Mouse (Mus musculus) spleen, adult 12 weeks (tissue): ENCODE measurements around the gene Zbtb22.

Experiments
- DNase-seq: peaks from one replicate; pipeline ENCODE4 v3.0.0; 2022; ENCODE audit warnings: low spot score

Zbtb22 gene

DNA sequence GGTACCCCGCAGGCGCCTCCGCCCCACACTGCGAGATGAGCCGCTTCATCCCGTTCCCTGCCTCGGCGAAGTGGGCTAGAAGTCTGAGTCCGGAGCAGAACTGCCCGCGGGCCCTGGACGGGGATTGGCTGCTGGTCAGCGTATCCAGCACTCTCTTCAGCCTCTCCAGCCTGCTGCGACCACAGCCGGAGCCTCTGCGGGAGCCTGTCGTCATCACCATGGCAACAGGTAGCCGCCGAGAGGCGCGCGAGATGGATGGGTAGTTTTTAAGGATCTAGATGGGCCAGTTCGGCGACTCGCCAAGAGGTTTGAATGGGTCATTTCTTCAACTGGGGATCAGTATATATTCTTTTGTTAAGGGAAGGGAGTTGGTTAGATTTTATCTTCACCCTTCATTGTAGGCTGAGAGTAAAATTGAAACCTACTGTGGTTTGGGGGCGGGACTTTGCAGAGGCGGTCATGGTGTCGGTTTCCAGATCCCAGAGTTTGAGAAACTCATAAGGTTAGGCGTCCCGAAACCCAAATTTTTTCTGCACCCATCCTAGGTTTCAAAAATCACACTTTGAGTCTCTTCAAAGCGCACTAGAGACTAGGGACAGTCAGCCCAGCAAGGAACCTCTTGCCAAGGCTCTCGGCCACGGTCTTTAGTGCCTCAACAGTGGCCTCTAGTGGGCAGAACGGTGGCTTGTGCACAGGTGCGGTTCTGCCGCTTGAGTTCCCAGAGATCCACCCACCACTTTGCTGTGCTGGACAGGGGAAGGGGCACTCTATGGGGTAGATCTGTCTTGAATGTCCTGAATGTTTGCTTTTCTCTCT is 4.8 kb downstream of the Zbtb22 start:
- peak; percentile 84 for DNase-seq

DNA sequence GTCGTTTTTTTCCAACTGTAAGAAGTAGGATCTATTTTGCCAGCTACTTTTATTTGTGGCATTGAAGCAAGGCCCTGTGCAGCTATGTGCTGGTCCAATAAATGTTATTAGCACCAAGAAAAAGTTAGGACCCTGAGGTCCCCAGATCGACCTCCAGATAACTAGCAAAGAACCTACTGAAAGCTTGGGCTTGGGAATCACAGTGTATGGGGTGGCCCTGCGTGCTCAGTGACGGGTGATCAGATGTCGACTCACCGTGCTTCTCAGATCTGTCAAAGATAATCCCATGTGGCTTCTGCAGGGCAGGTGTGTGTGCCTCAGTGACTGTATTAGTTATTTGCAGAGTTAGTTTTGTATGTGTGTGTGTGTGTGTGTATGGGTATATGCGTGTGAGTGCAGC is 5.7 kb downstream of the Zbtb22 start:
- DNase-seq, result no peak

DNA sequence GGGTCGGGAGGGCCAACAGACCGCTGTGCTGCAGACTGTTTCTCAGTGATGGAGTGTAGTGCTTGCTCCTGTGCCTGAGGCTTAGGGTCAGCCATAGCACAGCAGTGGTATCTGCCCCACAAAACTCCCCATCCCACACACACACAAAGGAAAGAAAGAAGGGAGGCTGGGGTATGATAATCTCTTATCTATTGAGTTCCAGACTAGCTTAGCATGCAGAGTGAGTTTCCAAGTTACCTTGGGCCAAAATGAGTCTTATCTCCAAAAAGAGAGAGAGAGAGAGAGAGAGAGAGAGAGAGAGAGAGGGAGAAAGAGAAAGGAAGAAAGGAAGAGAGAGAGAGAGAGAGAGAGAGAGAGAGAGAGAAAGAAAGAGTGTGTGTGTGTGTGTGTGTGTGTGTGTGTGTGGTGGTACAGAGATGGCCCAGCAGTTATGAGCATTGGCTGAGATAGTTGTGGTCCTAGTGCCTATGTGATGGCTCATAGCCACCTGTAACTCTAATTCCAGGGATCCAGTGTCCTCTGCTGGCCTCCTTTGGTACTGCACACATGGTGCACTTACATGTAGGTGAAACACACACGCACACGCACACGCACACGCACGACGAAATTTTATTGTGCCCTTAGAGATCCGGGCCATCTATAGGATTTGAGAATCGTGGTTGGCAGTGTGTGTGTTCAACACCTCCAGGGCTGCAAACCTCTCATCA is 9.0 kb downstream of the Zbtb22 start:
- peak; percentile 48 for DNase-seq

DNA sequence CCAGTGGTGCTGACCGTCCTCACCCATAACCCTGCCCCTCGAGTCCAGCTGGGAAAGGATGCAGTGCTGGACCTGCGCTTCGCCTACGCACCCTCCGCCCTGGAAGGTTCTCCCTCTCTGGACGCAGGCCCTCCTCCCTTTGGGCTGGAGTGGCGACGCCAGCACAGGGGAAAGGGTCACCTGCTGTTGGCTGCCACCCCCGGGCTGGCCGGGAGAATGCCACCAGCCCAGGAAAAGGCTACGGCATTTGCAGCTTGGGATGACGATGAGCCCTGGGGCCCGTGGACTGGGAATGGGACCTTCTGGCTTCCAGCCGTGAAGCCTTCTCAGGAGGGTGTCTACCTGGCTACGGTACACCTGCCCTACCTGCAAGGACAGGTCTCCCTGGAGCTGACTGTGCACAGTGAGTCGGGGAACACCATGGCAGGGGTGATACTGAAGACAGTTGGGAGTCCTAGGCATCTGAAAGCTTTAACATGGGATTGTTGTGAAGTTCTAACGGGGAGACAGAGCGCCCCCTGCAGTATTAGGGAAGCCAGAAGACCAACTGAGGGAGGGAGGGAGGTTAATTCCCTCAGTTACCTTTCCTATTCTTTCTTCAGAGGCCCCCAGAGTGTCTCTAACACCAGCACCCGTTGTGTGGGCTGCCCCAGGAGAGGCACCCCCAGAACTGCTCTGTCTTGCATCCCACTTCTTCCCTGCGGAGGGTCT is 9.9 kb downstream of the Zbtb22 start:
- no peak for DNase-seq

DNA sequence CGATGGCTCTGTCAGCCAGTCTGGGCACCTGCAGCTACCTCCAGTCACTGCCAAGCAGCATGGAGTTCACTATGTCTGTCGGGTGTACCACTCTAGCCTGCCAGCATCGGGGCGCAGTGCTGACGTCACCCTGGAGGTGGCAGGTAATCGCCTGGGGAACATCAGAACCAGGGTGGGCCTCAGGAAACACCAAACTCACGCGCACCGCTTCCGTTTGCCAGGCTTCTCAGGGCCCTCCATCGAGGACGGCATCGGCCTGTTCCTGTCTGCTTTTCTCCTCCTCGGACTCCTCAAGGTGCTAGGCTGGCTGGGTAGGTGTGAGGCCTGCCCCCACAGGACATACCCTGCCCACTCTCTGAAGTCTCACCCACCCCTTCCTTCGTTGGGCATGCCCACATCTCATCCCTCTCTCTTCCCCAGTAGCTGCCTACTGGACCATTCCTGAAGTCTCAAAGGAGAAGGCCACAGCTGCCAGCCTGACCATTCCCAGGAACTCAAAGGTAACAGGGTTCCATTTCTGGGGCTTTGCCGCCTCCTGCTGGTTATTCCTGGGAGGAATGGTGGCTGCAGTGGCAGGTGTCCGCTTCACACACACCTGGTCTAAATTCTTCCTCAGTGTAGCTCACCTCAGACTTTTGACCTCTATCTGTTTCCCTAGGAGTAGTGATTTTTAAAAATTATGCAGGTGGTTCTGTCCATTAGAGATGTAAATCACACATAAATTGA is 10.7 kb downstream of the Zbtb22 start:
- no peak for DNase-seq

DNA sequence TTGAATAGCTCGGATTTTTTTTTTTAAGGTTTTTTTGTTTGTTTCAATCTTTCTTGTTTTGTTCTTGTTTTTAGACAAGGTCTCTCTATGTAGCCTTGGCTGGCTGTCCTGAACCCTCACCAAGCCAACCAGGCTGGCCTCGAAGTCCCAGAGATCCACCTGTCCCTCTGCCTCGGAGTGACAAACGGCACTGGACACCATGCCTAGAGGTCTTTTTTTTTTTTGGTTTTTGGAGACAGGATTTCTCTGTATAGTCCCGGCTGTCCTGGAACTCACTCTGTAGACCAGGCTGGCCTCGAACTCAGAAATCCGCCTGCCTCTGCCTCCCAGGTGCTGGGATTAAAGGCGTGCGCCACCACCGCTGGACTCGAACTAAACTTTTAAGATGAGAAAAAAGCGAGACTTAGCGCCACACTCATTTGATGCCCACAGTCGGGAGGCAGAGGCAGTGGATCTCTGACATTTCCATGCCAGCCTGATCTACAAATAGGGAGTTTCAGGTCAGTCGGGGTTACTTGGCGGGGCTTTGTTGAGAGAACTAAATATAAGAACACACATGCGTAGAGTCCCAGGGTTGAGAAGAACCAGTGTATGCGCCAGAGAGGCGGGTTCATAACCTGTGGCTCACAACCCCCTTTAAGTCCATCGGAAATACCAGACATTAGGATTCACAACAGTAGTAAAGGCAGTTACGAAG is 12.7 kb downstream of the Zbtb22 start:
- DNase-seq, result no peak

DNA sequence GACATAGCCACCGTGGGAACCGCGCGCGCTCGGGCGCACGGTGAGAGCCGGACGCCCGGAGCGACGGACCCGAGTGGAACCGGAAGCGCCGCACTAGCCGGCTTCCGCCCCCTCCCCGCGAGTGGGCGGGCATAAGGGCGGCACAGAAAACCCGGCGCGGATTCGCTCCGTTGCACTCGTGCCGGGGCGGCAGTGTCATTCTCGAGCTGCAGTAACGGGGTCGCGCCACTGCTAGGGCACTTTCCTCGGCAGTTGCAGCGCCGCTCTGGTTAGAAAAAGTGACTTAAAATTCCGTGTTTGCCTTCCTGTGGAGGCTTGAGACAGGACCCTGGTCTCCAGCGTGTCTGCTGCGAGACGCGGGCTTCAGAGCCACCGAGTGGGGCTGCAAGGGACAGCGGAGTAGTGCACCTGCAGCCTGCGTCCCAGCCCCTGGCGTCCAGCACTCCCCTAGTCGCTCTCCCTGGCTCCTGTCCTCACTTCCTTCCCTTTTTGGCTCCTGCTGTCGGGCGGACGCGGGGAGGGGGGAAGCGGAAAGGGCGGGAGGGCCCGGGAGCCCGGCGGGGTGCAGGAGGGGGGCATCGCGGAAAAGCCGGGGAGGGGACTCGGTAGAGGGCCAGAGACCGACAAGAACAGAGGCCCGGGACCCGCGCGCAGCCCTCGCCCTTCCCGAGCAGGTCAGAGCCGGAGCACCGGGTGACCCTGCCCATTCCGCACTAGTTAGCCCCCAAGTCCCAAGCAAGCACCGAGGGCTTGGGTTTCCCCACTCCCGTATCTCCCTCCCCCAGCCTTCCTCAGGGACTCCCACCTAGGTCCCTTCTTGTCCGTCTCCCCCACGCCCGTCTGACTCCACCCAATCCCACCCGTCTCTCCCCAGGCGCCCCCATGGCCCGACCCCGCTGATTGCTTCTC is 13.9 kb downstream of the Zbtb22 start, which contains the start of gene Rgl2:
Gene Rgl2 (plus strand): TSS at position 173 of the 909 bp plus-strand sequence.
- DNase-seq, result peak; percentile 95

DNA sequence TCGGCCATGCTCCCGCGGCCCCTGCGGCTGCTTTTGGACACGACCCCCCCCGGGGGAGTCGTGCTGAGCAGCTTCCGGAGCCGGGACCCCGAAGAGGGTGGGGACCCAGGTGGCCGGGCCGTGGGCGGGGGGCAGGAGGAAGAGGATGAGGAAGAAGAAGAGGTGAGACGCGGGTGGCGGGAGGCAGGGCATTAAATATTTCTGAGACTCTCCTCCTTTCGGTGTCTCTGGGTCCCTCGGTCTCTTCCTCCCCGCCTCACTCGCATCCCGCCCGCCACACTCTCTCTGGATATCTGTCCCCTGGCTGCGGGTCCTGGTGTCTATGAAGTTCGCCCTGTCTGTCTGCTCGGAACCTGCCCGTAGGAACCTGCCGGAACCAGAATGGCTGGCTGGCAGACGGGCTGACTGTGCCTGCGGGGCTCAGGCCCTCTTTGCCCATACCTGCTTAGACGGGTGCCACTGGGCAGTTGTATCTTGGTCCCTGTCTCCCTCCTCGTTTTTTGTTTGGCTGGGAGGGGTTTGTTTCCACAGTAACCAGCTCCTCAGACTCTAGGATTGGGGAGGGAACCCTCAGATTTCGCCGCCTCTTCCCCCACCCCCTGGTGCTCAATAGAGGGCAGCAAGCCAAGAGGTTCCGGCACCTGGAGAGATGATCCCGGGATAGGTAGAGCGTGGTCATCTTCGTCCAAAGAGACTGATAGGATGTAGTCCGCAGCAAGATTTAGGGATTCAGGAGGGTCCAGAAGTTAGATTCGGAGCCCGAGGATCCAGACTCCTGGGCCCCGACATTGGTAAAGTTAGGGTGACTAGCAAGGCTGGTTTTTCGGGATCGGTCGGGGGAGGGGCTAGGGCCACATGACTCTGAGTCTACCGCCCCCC is 14.8 kb downstream of the Zbtb22 start:
- no peak for DNase-seq

DNA sequence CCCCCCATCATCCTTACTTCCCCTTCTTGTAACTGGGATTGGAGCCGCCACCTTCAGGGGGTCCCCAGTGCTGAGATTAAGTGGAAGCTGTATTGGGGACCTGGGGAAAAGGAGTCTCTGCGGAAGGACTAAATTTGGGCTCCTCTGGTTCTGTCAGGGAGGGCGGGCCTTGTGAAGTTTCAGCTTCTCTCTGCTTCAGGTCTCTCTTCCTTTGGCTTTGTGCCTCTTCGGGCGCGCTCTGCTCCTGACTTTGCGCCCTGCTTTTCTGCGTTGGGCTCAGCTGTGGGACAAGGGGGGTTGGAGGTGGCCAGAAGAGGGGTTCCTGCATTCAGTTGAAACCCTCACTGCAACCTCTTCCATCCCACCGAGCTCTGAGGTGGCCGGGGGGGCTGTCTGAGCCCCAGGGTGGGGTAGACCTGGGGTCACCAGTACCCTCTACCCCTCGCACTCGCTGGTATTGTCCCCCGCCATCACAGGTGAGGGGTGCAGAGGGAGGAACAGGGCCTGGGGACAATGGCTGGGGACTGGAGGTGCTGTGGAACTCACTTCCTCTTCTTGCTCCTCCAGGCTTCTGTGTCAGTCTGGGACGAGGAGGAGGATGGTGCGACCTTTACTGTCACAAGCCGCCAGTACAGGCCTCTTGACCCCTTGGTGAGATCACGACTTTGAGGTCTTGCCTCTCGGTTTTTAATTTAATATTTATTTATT is 15.6 kb downstream of the Zbtb22 start:
- no peak for DNase-seq

DNA sequence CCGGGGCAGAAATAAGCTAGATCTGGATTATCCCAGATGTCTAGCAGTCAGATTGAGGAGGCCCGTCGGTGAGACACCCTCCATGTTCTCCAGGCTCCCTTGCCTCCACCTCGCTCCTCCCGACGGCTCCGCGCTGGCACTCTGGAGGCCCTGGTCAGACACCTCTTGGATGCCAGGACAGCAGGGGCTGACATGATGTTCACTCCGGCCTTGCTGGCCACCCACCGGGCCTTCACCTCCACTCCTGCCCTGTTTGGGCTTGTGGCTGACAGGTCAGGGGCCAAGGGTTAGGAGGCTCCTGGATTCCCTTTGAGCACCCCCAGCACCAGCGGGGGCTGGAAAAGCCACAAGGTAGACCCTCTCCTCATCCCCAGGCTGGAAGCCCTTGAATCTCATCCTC is 16.2 kb downstream of the Zbtb22 start:
- DNase-seq, result no peak

DNA sequence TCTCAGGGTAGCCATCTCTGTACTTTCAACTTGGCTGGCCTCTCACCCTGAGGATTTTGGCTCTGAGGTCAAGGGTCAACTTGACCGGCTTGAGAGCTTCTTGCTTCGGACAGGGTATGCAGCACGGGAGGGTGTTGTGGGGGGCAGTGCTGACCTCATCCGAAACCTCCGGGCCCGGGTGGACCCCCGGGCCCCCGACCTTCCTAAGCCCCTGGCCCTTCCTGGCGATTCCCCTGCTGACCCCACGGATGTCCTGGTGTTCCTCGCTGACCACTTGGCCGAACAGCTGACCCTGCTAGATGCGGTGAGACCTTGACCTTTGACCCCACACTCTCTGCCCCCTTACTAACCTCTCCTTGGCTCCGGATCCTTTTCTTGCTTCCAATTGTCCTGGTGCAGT is 16.7 kb downstream of the Zbtb22 start:
- DNase-seq, result no peak

DNA sequence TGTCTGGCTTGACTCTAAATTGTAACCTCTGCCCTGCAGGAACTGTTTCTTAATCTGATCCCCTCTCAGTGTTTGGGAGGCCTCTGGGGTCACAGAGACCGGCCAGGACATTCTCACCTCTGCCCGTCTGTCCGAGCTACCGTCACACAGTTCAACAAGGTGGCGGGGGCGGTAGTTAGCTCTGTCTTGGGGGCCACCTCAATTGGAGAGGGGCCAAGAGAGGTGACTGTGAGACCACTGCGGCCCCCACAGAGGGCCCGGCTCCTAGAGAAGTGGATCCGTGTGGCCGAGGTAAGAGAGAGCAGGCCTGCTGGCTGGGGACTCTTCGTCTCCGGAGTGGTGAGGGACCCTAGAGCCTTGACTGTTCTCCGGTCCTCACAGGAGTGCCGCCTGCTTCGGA is 17.3 kb downstream of the Zbtb22 start:
- DNase-seq, result no peak

DNA sequence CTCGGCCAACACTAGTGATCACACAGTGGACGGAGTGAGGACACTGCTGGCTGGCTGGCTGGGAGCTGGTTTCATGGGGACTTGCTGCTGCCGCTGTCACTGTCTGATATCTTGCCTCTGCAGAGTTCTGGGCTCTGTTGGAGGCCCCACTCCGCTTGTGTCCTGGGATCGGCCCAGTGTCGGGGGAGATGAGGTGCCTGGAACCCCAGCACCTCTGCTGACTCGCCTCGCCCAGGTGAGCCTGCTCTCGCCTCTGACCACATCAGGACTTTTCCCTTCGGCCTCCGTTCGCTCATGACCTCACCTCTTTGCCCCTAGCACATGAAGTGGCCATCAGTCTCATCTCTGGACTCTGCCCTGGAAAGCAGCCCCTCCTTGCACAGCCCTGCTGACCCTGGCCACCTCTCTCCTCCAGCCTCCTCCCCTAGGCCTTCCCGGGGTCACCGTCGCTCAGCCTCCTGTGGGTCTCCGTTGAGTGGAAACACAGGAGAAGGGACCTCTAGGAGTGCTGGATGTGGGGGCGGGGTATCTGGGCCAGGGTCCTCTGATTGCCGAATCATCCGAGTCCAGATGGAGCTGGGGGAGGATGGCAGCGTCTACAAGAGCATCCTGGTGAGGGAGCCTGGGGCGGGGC is 19.8 kb downstream of the Zbtb22 start:
- DNase-seq, result no peak

DNA sequence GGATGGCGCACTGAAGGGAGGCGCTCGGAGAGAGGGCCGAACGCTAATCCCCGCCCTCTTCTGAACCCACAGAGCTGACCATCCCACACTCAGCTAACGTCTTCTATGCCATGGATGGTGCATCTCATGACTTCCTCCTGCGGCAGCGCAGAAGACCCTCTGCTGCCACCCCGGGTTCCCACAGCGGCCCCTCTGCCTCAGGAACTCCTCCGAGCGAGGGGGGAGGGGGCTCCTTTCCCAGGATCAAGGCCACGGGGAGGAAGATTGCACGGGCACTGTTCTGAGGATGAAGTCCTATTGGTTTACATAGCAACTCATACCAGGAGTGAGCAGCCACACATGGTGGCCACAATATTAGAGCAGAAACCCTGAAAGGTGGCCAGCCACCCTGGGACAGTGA is 21.3 kb downstream of the Zbtb22 start:
- DNase-seq, result no peak

DNA sequence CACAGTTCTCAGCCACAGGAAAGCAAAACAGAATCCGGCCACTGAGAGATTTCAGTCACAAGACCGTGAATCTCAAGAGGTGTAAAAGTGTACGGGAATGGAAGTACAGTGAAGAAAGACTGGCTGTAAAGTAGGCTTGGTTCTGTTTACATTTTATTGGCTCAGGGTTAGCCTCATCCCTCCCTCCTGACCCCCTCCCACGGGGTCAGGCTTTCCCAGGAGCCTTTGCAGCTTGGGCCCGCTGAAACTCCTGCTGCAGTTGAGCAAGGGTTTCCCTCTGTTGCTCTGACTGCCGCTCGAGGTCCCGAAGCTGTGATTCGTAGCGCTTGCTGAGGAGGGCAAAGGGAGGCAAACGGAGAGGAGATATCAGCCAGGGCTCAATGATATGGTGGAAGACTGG is 23.1 kb downstream of the Zbtb22 start:
- no peak for DNase-seq

DNA sequence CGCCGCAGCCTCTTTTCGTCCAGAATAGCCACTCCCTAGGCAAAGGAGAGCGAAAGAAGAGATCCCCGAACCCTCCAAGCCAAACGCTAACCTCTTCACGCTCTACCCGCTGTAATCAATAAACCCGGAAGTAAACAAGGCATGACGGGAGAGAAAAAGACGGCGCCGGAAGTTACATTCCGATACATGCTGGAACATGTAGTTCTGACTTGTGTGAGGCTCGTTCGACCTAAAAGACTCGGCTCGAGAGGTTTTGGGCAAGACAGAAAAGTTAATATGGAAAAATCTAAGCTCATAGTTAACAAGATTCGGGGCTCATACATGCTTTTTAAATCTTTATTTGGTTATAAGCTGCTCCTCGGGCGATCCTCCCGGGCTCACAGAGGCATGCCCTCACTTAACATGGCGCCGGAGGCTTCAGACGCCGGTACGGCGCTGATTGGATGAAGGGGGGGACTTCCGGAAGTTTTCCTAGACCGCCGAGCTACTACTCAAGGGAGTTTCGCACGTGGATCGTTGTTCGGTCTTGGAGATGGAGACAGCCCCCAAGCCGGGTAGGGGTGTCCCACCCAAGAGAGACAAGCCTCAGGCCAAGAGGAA is 24.6 kb downstream of the Zbtb22 start, which contains the start of the genes Pfdn6 and Wdr46:
Gene Pfdn6 (minus strand): TSS at position 138 of the 600 bp plus-strand sequence.
Gene Wdr46 (plus strand): TSS at position 455 of the 600 bp plus-strand sequence.
- peak; percentile 85 for DNase-seq

DNA sequence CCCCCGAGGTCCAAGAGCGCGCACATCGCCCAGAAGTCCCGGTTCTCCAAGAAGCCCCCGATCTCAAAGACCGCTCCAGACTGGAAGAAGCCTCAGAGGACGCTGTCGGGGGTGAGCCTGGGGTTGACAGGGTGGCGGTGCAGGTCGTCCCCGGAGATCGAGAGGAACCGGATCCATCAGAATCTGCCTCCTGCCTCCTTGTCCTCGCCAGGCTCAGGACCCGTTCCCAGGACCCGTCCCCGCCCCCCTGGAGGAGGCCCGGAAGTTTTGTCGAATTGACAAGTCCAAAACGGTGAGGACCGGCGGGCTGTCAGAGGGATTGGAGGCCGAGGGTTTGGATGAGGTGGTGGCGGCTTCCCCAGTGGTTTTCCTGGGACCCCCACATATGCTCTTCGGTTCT is 25.3 kb downstream of the Zbtb22 start:
- DNase-seq, result no peak

DNA sequence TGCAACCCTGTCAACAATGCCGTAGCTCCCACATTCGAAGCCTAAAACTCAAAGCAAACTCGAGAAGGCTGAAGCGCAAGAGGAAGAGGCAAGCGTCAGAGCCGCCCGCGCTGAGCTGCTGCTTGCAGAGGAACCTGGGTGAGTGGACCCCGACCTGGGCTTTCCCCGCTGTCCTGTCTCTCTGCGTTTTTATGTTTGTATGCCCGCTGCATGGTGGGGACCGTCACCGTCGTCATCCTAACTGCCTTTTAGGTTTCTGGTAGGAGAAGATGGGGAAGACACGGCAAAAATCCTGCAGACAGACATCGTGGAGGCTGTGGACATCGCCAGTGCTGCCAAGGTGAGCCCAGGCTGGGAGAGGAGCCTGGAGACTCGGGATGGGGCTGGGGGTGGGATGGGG is 25.7 kb downstream of the Zbtb22 start:
- no peak for DNase-seq
